Mouse (Mus musculus): Measurements from ENCODE around the gene Sh3bp1.

DNA sequence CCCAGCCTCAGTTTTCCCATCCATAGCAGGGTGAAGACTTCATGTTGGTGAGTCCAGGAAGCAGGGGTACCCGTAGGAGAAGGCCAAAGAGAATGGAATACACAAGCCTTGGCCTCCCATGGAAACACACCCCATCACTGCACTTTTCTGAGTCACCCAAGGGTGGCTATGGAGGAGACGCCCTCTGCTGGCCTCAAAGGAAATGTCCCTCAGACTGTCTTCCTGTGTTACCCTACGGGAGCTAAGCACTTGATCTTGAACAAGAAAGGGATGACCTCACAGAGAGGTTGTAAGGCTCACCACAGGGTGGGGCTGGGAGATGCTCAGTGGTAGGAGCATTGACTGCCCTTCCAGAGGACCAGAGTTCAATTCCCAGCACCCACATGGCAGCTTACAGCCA lies 32.0 kb downstream of the Sh3bp1 start:
- TF ChIP-seq POLR2A (IDR thresholded peaks at IDR 0.05; ENCODE audit: control insufficient read depth in 1 of 2, insufficient read depth in 1 of 2, low read depth in 1 of 2, low read length in 2 of 2, poor library complexity in 1 of 2) (no peak), USF2 (IDR thresholded peaks at IDR 0.05; ENCODE audit: borderline replicate concordance in 1 of 2, insufficient read depth in 1 of 2, low read depth in 1 of 2, low read length in 2 of 2) (no peak), CTCF (IDR thresholded peaks at IDR 0.05 in 2 of 3, conservative IDR thresholded peaks at IDR 0.05 in 1 of 3; ENCODE audit: control insufficient read depth in 1 of 3, insufficient read depth in 1 of 3, low read depth in 2 of 3, low read length in 3 of 3, poor library complexity in 1 of 3, severe bottlenecking in 1 of 3) (peak; percentile 80 to 92 (median 86)), RCOR1 (IDR thresholded peaks at IDR 0.05; ENCODE audit: low read depth, low read length) (no peak), ZNF384 (IDR thresholded peaks at IDR 0.05; ENCODE audit: low read depth, low read length) (no peak), TBP (IDR thresholded peaks at IDR 0.05; ENCODE audit: low read depth, low read length) (peak; percentile 53; the same call in 1 of the 2 replicates), POLR2AphosphoS2 (IDR thresholded peaks at IDR 0.05; ENCODE audit: low read length) (no peak), NRF1 (IDR thresholded peaks at IDR 0.05; ENCODE audit: insufficient read depth, low read depth, low read length, poor library complexity, severe bottlenecking) (no peak)
